Comparison of ENCODE assay signal across 9 mouse cellular contexts in genomic region chr9:22066433-22066832, GRCm38 (mm10). TPM values are rescaled to one million over a fixed set of nuclear protein-coding genes. Genes with fewer than 3 reads are reported as not detected.
DNase-seq lines count a peak whose midpoint lies in the region; ATAC-seq and TF ChIP-seq lines count a peak whose summit lies in the region.
"Had no signal": no experiment of that assay in that cellular context is flagged by ENCODE, and none has a peak within 500 bp of the region (broad histone marks: within the 10 kb centered on the region; RNA-seq: fewer than 3 reads in every experiment).

No protein-coding gene starts in this region.

- no peak for TF ChIP-seq POLR2A in olfactory bulb, adult 2 months (IDR thresholded peaks at IDR 0.05; ENCODE audit: insufficient read depth, low read depth, low read length)

- H3K9ac ChIP-seq in heart, embryonic 12.5 days: no peak overlapping the region
- no peak overlapping the region for H3K9ac ChIP-seq in hindbrain, embryonic 13.5 days

- no peaks in the 10 kb centered on the region for H3K9me3 ChIP-seq in heart, embryonic 12.5 days (replicated peaks)
- H3K9me3 ChIP-seq in hindbrain, embryonic 13.5 days: no peaks in the 10 kb centered on the region

- no peak overlapping the region for H3K4me2 ChIP-seq in heart, embryonic 12.5 days
- H3K4me2 ChIP-seq in hindbrain, embryonic 13.5 days: no peak overlapping the region

- peaks cover 15% of the 10 kb centered on the region for H3K4me1 ChIP-seq in heart, embryonic 12.5 days (replicated peaks)
- H3K4me1 ChIP-seq in olfactory bulb, adult 2 months (ENCODE audit: control insufficient read depth, insufficient read depth, low read length): 0 out of 2 replicates have a peak, but pooled peaks cover 4% of the 10 kb centered on the region
- peaks cover 15% of the 10 kb centered on the region for H3K4me1 ChIP-seq in hindbrain, embryonic 13.5 days (replicated peaks)

- peak; percentile 33 to 76 for DNase-seq in heart, adult 18-20 months
- DNase-seq in right cerebral cortex, adult 2 months (ENCODE audit: low spot score in 2 of 2): peak; percentile 40 to 55
- no peak for DNase-seq in right cerebral cortex, postnatal 25 days
- peak; percentile 46 for DNase-seq in c-Kit-positive CD71-positive TER-119-negative erythroid progenitor cells, embryonic 14.5 days (ENCODE audit: low read depth)
- DNase-seq in heart, postnatal 4 days: peak; percentile 73

- no peak overlapping the region for H3K4me3 ChIP-seq in heart, embryonic 12.5 days
- no peak overlapping the region for H3K4me3 ChIP-seq in olfactory bulb, adult 2 months (ENCODE audit: insufficient read depth, low read depth, low read length)
- no peak overlapping the region for H3K4me3 ChIP-seq in hindbrain, embryonic 13.5 days

- peak; percentile 70 for TF ChIP-seq CTCF in olfactory bulb, adult 2 months (IDR thresholded peaks at IDR 0.05; ENCODE audit: insufficient read depth, low read depth, low read length)

- H3K36me3 ChIP-seq in heart, embryonic 12.5 days: peaks cover 58% of the 10 kb centered on the region
- H3K36me3 ChIP-seq in hindbrain, embryonic 13.5 days: peaks cover 67% of the 10 kb centered on the region

- no peaks in the 10 kb centered on the region for H3K27me3 ChIP-seq in heart, embryonic 12.5 days (replicated peaks)
- H3K27me3 ChIP-seq in hindbrain, embryonic 13.5 days: no peaks in the 10 kb centered on the region

- 84% methylated on average over 3 of the region's 3 CpGs for WGBS in heart, embryonic 12.5 days
- WGBS in olfactory bulb, adult 2 months: 66% methylated on average over 3 of the region's 3 CpGs
- WGBS in hindbrain, embryonic 13.5 days: 74% methylated on average over 3 of the region's 3 CpGs

- H3K27ac ChIP-seq in heart, embryonic 12.5 days (ENCODE audit: poor library complexity, severe bottlenecking): no peak overlapping the region
- H3K27ac ChIP-seq in olfactory bulb, adult 2 months (ENCODE audit: insufficient read depth, low read depth, low read length): no peak overlapping the region
- H3K27ac ChIP-seq in hindbrain, embryonic 13.5 days: no peak overlapping the region

- ATAC-seq in heart, embryonic 12.5 days (ENCODE audit: insufficient number of reproducible peaks, low FRiP score): no peak
- no peak for ATAC-seq in hindbrain, embryonic 13.5 days (ENCODE audit: low FRiP score)

RNA-seq across cellular contexts. Expression of gene Gm49318, which starts 4.6 kb away (rescaled TPM):
- total RNA-seq in heart, adult 18-20 months (2021): under 1 TPM in 1 of 2 experiments, not detected in 1; 0.55 TPM
- not detected in 2 replicates for polyA plus RNA-seq in heart, embryonic 12.5 days (2016; fragmentation: Nextera tagmentation; extraction: Ambion mirVana)
- under 1 TPM in 1 of 2 experiments, not detected in 1; 0.92 TPM for total RNA-seq in heart, postnatal 4 days (2021)
- not detected in 2 replicates for polyA plus RNA-seq in olfactory bulb, adult 2 months (2012; ENCODE audit: insufficient read depth, insufficient read length, low replicate concordance, missing spikeins)
- polyA plus RNA-seq in hindbrain, embryonic 13.5 days (2015; fragmentation: Nextera tagmentation; extraction: Ambion mirVana): not detected in 2 replicates
- polyA plus RNA-seq: large intestine, adult 2 months had no signal

RNA-seq across cellular contexts. Expression of gene Zfp653, which starts 4.7 kb away (rescaled TPM):
- total RNA-seq in heart, adult 18-20 months (2021): 1 to 10 TPM; 3.8 to 3.9 TPM
- 9.8 and 10.0 TPM in 2 replicates for polyA plus RNA-seq in heart, embryonic 12.5 days (2016; fragmentation: Nextera tagmentation; extraction: Ambion mirVana)
- total RNA-seq in heart, postnatal 4 days (2021): 1 to 10 TPM; 8.4 to 9.0 TPM
- polyA plus RNA-seq in olfactory bulb, adult 2 months (2012; ENCODE audit: insufficient read depth, insufficient read length, low replicate concordance, missing spikeins): not detected in 2 replicates
- 17.7 and 19.5 TPM in 2 replicates for polyA plus RNA-seq in hindbrain, embryonic 13.5 days (2015; fragmentation: Nextera tagmentation; extraction: Ambion mirVana)

RNA-seq across cellular contexts. Expression of gene Elavl3, which starts 14.6 kb away (rescaled TPM):
- total RNA-seq in heart, adult 18-20 months (2021): under 1 TPM in 1 of 2 experiments, not detected in 1; 0.26 TPM
- 0.13 and 0.40 TPM in 2 replicates for polyA plus RNA-seq in heart, embryonic 12.5 days (2016; fragmentation: Nextera tagmentation; extraction: Ambion mirVana)
- under 1 TPM; 0.47 to 0.52 TPM for total RNA-seq in heart, postnatal 4 days (2021)
- not detected in 2 replicates for polyA plus RNA-seq in olfactory bulb, adult 2 months (2012; ENCODE audit: insufficient read depth, insufficient read length, low replicate concordance, missing spikeins)
- 80.6 and 81.7 TPM in 2 replicates for polyA plus RNA-seq in hindbrain, embryonic 13.5 days (2015; fragmentation: Nextera tagmentation; extraction: Ambion mirVana)

RNA-seq across cellular contexts. Expression of gene Ecsit, which starts 18.8 kb away (rescaled TPM):
- total RNA-seq in heart, adult 18-20 months (2021): 100 to 1,000 TPM; 105 to 108 TPM
- 49.3 and 51.4 TPM in 2 replicates for polyA plus RNA-seq in heart, embryonic 12.5 days (2016; fragmentation: Nextera tagmentation; extraction: Ambion mirVana)
- total RNA-seq in heart, postnatal 4 days (2021): 10 to 100 TPM; 69.4 to 69.6 TPM
- not detected in 2 replicates for polyA plus RNA-seq in olfactory bulb, adult 2 months (2012; ENCODE audit: insufficient read depth, insufficient read length, low replicate concordance, missing spikeins)
- polyA plus RNA-seq in hindbrain, embryonic 13.5 days (2015; fragmentation: Nextera tagmentation; extraction: Ambion mirVana): 53.5 and 56.5 TPM in 2 replicates

RNA-seq across cellular contexts. Expression of gene Cnn1, which starts 32.6 kb away (rescaled TPM):
- 1 to 10 TPM; 7.1 to 9.8 TPM for total RNA-seq in heart, adult 18-20 months (2021)
- polyA plus RNA-seq in heart, embryonic 12.5 days (2016; fragmentation: Nextera tagmentation; extraction: Ambion mirVana): 391 and 421 TPM in 2 replicates
- 10 to 100 TPM; 38.1 to 39.3 TPM for total RNA-seq in heart, postnatal 4 days (2021)
- polyA plus RNA-seq in olfactory bulb, adult 2 months (2012; ENCODE audit: insufficient read depth, insufficient read length, low replicate concordance, missing spikeins): not detected in 2 replicates
- 1.4 and 4.5 TPM in 2 replicates for polyA plus RNA-seq in hindbrain, embryonic 13.5 days (2015; fragmentation: Nextera tagmentation; extraction: Ambion mirVana)

Comparison
In these comparisons a context has a peak if more than half of its experiments do, and no peak if none do; other contexts are left out.
1. RNA of gene Elavl3, which starts 14.6 kb away (polyA plus RNA-seq): 80.6 to 81.7 TPM in hindbrain, embryonic 13.5 days and not detected in olfactory bulb, adult 2 months; 0.13 to 0.40 TPM in heart, embryonic 12.5 days; every median in the first group is over 10 times any median in the second.